Comparison of ENCODE assay signal across 10 mouse cellular contexts in genomic region chr16:30314236-30314635, GRCm38 (mm10). TPM values are rescaled to one million over a fixed set of nuclear protein-coding genes. Genes with fewer than 3 reads are reported as not detected.
A peak's percentile ranks its signal among the peaks of the same experiment; 100 is the strongest.
DNase-seq lines count a peak whose midpoint lies in the region; ATAC-seq and TF ChIP-seq lines count a peak whose summit lies in the region.
"Had no signal": no experiment of that assay in that cellular context is flagged by ENCODE, and none has a peak within 500 bp of the region (broad histone marks: within the 10 kb centered on the region; RNA-seq: fewer than 3 reads in every experiment).

No protein-coding gene starts in this region.

- peaks cover 3% of the 10 kb centered on the region; the same call in 1 of the 2 replicates for H3K4me1 ChIP-seq in kidney, adult 2 months (ENCODE audit: control insufficient read depth, insufficient read depth, low read length)
- H3K4me1 ChIP-seq in kidney, embryonic 14.5 days (ENCODE audit: control insufficient read depth, insufficient read depth, low read length), result no peaks in the 10 kb centered on the region
- peaks cover 7% of the 10 kb centered on the region for H3K4me1 ChIP-seq in forebrain, embryonic 10.5 days

- no peak for TF ChIP-seq POLR2A in kidney, adult 2 months (IDR thresholded peaks at IDR 0.05; ENCODE audit: low read depth, low read length)

- H3K9ac ChIP-seq in kidney, embryonic 14.5 days (ENCODE audit: low read depth, low read length), result no peak overlapping the region
- H3K9ac ChIP-seq: limb, embryonic 13.5 days had no signal

- no peak for ATAC-seq in kidney, embryonic 14.5 days (ENCODE audit: low FRiP score, low TSS enrichment)
- no peak for ATAC-seq in activated CD4-positive, CD25-positive, alpha-beta regulatory T cell, adult 4 months

- no peaks in the 10 kb centered on the region for H3K27me3 ChIP-seq in kidney, adult 2 months (replicated peaks; ENCODE audit: control insufficient read depth, insufficient read depth, low read length)
- peaks cover 25% of the 10 kb centered on the region for H3K27me3 ChIP-seq in kidney, embryonic 14.5 days (ENCODE audit: control insufficient read depth, insufficient read depth, low read length)
- H3K27me3 ChIP-seq in forebrain, embryonic 10.5 days (ENCODE audit: poor library complexity, severe bottlenecking), result peaks cover 30% of the 10 kb centered on the region

- no peak overlapping the region for H3K4me2 ChIP-seq in kidney, embryonic 14.5 days (replicated peaks; ENCODE audit: low read depth, low read length)
- H3K4me2 ChIP-seq: limb, embryonic 13.5 days had no signal

- no peak overlapping the region for H3K27ac ChIP-seq in kidney, adult 2 months (ENCODE audit: insufficient read depth, low read depth, low read length)
- H3K27ac ChIP-seq in kidney, embryonic 14.5 days (ENCODE audit: low read depth, low read length), result no peak overlapping the region
- H3K27ac ChIP-seq in forebrain, embryonic 10.5 days, result no peak overlapping the region
- H3K27ac ChIP-seq: limb, embryonic 13.5 days had no signal

- H3K9me3 ChIP-seq in kidney, embryonic 14.5 days (ENCODE audit: control insufficient read depth, low read length), result no peaks in the 10 kb centered on the region
- no peaks in the 10 kb centered on the region for H3K9me3 ChIP-seq in forebrain, embryonic 10.5 days
- H3K9me3 ChIP-seq: limb, embryonic 13.5 days had no signal

- TF ChIP-seq CTCF in kidney, adult 2 months (conservative IDR thresholded peaks at IDR 0.05; ENCODE audit: insufficient read depth, insufficient read length, low read depth, low read length), result no peak

- peaks cover 5% of the 10 kb centered on the region; the same call in 1 of the 2 replicates for H3K36me3 ChIP-seq in kidney, adult 2 months (ENCODE audit: control insufficient read depth, insufficient read depth, low read length)
- peaks cover 25% of the 10 kb centered on the region for H3K36me3 ChIP-seq in kidney, embryonic 14.5 days (ENCODE audit: control insufficient read depth, insufficient read depth, low read length)
- H3K36me3 ChIP-seq in forebrain, embryonic 10.5 days (replicated peaks), result peaks cover 34% of the 10 kb centered on the region

- DNase-seq in kidney, adult 2 months, result peak; percentile 13
- peak; percentile 68 for DNase-seq in 3T3-L1 (ENCODE audit: low read depth, low spot score)
- DNase-seq in CD4-positive helper T cell, adult 2 months (ENCODE audit: low read depth, low spot score), result peak; percentile 31
- DNase-seq in embryo, embryonic 10.5 days (ENCODE audit: low spot score), result peak; percentile 71
- DNase-seq in spleen, postnatal 10 days (ENCODE audit: low spot score in 2 of 2), result no peak
- DNase-seq in forebrain, embryonic 10.5 days (ENCODE audit: extremely low spot score, low spot score), result no peak

- no peak overlapping the region for H3K4me3 ChIP-seq in kidney, adult 2 months (ENCODE audit: insufficient read depth, low read depth, low read length)
- no peak overlapping the region for H3K4me3 ChIP-seq in kidney, embryonic 14.5 days (ENCODE audit: low read length)
- no peak overlapping the region for H3K4me3 ChIP-seq in forebrain, embryonic 10.5 days
- H3K4me3 ChIP-seq: limb, embryonic 13.5 days had no signal

RNA-seq across cellular contexts. Expression of gene Gp5, which starts 3.7 kb away (rescaled TPM):
- polyA plus RNA-seq in kidney, adult 2 months (2012; rRNA removed), result 0.04 and 0.14 TPM in 2 replicates
- polyA plus RNA-seq in kidney, embryonic 14.5 days (2014; fragmentation: Nextera tagmentation; extraction: Ambion mirVana), result 0.55 and 0.64 TPM in 2 replicates
- polyA plus RNA-seq in forebrain, embryonic 10.5 days (2016; fragmentation: Nextera tagmentation; extraction: Ambion mirVana), result 1.4 and 1.5 TPM in 2 replicates
- polyA plus RNA-seq in activated CD4-positive, CD25-positive, alpha-beta regulatory T cell, adult 4 months (2017; shearing (Covaris generic)), result not detected

RNA-seq across cellular contexts. Expression of gene Lrrc15, which starts 31.2 kb away (rescaled TPM):
- polyA plus RNA-seq in kidney, adult 2 months (2012; rRNA removed), result 0.01 TPM in 1 of 2 replicates, not detected in the other
- polyA plus RNA-seq in kidney, embryonic 14.5 days (2014; fragmentation: Nextera tagmentation; extraction: Ambion mirVana), result 0.76 and 1.1 TPM in 2 replicates
- polyA plus RNA-seq in forebrain, embryonic 10.5 days (2016; fragmentation: Nextera tagmentation; extraction: Ambion mirVana), result 0.32 and 0.35 TPM in 2 replicates
- not detected for polyA plus RNA-seq in activated CD4-positive, CD25-positive, alpha-beta regulatory T cell, adult 4 months (2017; shearing (Covaris generic))
- polyA plus RNA-seq: cortical plate, adult 2 months had no signal

RNA-seq across cellular contexts. Expression of gene Cpn2, which starts 46.9 kb away (rescaled TPM):
- 0.42 and 0.52 TPM in 2 replicates for polyA plus RNA-seq in kidney, adult 2 months (2012; rRNA removed)
- not detected in 2 replicates for polyA plus RNA-seq in kidney, embryonic 14.5 days (2014; fragmentation: Nextera tagmentation; extraction: Ambion mirVana)
- polyA plus RNA-seq in forebrain, embryonic 10.5 days (2016; fragmentation: Nextera tagmentation; extraction: Ambion mirVana), result not detected in 2 replicates
- polyA plus RNA-seq in activated CD4-positive, CD25-positive, alpha-beta regulatory T cell, adult 4 months (2017; shearing (Covaris generic)), result not detected
- polyA plus RNA-seq: cortical plate, adult 2 months; limb, embryonic 13.5 days had no signal

Comparison
In these comparisons a context has a peak if more than half of its experiments do, and no peak if none do; other contexts are left out.
1. DNase-seq: peak in kidney, adult 2 months (single experiment), 3T3-L1 (single experiment), CD4-positive helper T cell, adult 2 months (single experiment) and embryo, embryonic 10.5 days (single experiment); none in spleen, postnatal 10 days (0 of 2) and forebrain, embryonic 10.5 days (single experiment).